Comparison of ENCODE assay signal across 8 mouse cellular contexts in the genomic region with DNA sequence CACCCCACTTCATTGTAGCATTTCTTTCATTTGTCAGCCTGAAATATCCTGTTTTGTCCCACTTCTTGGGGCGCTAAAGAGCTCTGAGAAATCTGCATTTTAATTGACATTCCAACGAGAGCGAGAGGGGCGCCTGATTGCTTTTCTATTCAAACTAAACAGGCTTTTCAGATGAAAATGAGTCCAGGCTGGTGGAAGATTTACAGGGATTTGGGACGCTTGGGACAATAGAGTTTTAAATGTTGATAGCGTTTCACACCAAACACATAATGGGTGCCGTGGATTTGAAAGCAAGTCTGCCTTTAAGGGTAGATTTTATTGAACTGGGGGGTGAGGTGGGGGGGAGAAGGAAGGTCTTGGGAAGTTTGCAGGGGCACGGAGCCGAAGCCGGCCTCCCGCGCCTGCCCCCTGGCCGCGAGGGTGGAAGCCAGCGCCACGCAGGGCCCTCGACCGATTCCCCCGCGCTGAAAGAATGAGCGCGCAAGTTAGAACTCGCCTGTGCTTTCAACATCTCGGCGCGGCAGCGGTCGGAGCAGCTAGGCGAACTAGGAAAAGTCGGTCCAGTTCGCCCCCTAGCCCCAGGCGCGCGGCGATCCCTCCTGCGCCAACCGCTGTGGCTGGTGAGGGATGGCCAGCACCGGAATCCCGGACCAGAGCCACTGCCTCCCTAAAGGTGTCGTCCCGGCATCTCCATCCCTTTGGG.
DNase-seq lines count a peak whose midpoint lies in the region; ATAC-seq lines count a peak whose summit lies in the region.

No protein-coding gene starts in this region.

- H3K4me1 ChIP-seq in heart, embryonic 15.5 days (replicated peaks), result peaks cover 31% of the 10 kb centered on the region
- peaks cover 22% of the 10 kb centered on the region for H3K4me1 ChIP-seq in lung, embryonic 15.5 days

- WGBS in heart, embryonic 15.5 days, result under 1% methylated on average over 37 of the region's 41 CpGs
- WGBS in lung, embryonic 15.5 days, result under 1% methylated on average over 41 of the region's 41 CpGs

- H3K4me3 ChIP-seq in heart, embryonic 15.5 days, result peak overlapping the region; percentile 78
- peak overlapping the region; percentile 75 for H3K4me3 ChIP-seq in lung, embryonic 15.5 days

- DNase-seq in frontal cortex, postnatal 14 days (ENCODE audit: low spot score in 2 of 2), result peak; percentile 29 to 47
- DNase-seq in frontal cortex, adult 2 months (ENCODE audit: extremely low spot score in 1 of 2, low spot score in 1 of 2), result no peak
- DNase-seq in embryo, embryonic 10.5 days (ENCODE audit: low spot score), result peak; percentile 79
- peak; percentile 56 to 72 for DNase-seq in kidney, postnatal 36 days
- peak; percentile 81 for DNase-seq in ovary, postnatal 36 days (ENCODE audit: low spot score)
- no peak for DNase-seq in T-cell, adult 2 months (ENCODE audit: low spot score)

- peak overlapping the region; percentile 97 for H3K4me2 ChIP-seq in heart, embryonic 15.5 days
- H3K4me2 ChIP-seq in lung, embryonic 15.5 days, result peak overlapping the region; percentile 72

- peaks cover 10% of the 10 kb centered on the region; the same call in 1 of the 2 replicates for H3K27me3 ChIP-seq in heart, embryonic 15.5 days
- no peaks in the 10 kb centered on the region for H3K27me3 ChIP-seq in lung, embryonic 15.5 days

- no peaks in the 10 kb centered on the region for H3K9me3 ChIP-seq in heart, embryonic 15.5 days (replicated peaks)
- H3K9me3 ChIP-seq in lung, embryonic 15.5 days, result no peaks in the 10 kb centered on the region

- no peaks in the 10 kb centered on the region for H3K36me3 ChIP-seq in heart, embryonic 15.5 days
- H3K36me3 ChIP-seq in lung, embryonic 15.5 days, result 0 out of 2 replicates have a peak, but pooled peaks cover 7% of the 10 kb centered on the region

- peak; percentile 44; the same call in 1 of the 2 replicates for ATAC-seq in heart, embryonic 15.5 days (replicated peaks; ENCODE audit: insufficient number of reproducible peaks, insufficient read depth, low FRiP score, low read depth)
- ATAC-seq in lung, embryonic 15.5 days (ENCODE audit: borderline replicate concordance, extremely low read depth, low FRiP score, low TSS enrichment), result peak; percentile 32; the same call in 1 of the 2 replicates

- peak overlapping the region; percentile 70 for H3K9ac ChIP-seq in heart, embryonic 15.5 days
- peak overlapping the region; percentile 77 for H3K9ac ChIP-seq in lung, embryonic 15.5 days

- peak overlapping the region; percentile 79 for H3K27ac ChIP-seq in heart, embryonic 15.5 days
- peak overlapping the region; percentile 95 for H3K27ac ChIP-seq in lung, embryonic 15.5 days

Comparison
In these comparisons a context has a peak if more than half of its experiments do, and no peak if none do; other contexts are left out.
1. DNase-seq: peak in frontal cortex, postnatal 14 days (2 of 2), embryo, embryonic 10.5 days (single experiment), kidney, postnatal 36 days (2 of 2) and ovary, postnatal 36 days (single experiment); none in frontal cortex, adult 2 months (0 of 2) and T-cell, adult 2 months (single experiment).